Comparison of ENCODE assay signal across 21 mouse cellular contexts in the genomic region with DNA sequence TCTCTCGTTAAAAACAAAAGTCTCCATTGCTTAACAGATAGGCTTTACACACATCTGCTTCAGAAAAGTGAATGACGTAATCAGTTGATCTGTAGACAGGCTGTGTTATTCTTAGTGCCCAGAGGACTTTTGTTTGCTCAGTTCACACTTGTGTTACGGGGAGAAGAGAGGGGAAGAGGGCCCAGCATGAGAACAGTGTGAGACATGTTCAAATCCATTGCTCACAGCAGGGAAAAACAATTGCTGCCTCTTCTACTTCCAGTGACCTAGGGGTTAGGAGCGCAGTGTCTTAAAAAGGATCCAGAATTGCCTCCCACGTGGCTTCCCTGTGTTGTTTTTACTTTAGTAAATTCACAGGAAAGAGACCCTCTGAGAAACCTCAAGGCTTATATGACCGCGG.
DNase-seq lines count a peak whose midpoint lies in the region; ATAC-seq and TF ChIP-seq lines count a peak whose summit lies in the region.
"Had no signal": no experiment of that assay in that cellular context is flagged by ENCODE, and none has a peak within 500 bp of the region (broad histone marks: within the 10 kb centered on the region; RNA-seq: fewer than 3 reads in every experiment).

No protein-coding gene starts in this region.

- WGBS in lung, postnatal 0 days, result 42% methylated on average over 7 of the region's 7 CpGs
- 28% methylated on average over 7 of the region's 7 CpGs for WGBS in embryonic facial prominence, embryonic 14.5 days

- no peaks in the 10 kb centered on the region for H3K27me3 ChIP-seq in lung, postnatal 0 days (replicated peaks; ENCODE audit: insufficient read depth, low read length)
- no peaks in the 10 kb centered on the region for H3K27me3 ChIP-seq in embryonic facial prominence, embryonic 14.5 days (replicated peaks; ENCODE audit: control insufficient read depth, insufficient read depth, low read length)
- H3K27me3 ChIP-seq: embryonic facial prominence, embryonic 12.5 days; limb, embryonic 15.5 days; liver, embryonic 15.5 days had no signal

- no peak overlapping the region for H3K27ac ChIP-seq in lung, postnatal 0 days (ENCODE audit: low read length)
- no peak overlapping the region for H3K27ac ChIP-seq in embryonic facial prominence, embryonic 14.5 days (replicated peaks; ENCODE audit: low read depth, low read length)
- H3K27ac ChIP-seq: embryonic facial prominence, embryonic 12.5 days; heart, adult 2 months; limb, embryonic 15.5 days; liver, embryonic 15.5 days had no signal

- H3K9ac ChIP-seq in lung, postnatal 0 days (replicated peaks; ENCODE audit: low read depth), result no peak overlapping the region
- no peak overlapping the region for H3K9ac ChIP-seq in embryonic facial prominence, embryonic 14.5 days (ENCODE audit: low read depth, low read length)
- H3K9ac ChIP-seq: embryonic facial prominence, embryonic 12.5 days; limb, embryonic 15.5 days; liver, embryonic 15.5 days had no signal

- H3K4me1 ChIP-seq in lung, postnatal 0 days (ENCODE audit: insufficient read depth, low read depth, low read length), result no peaks in the 10 kb centered on the region
- peaks cover 3% of the 10 kb centered on the region; the same call in 1 of the 2 replicates for H3K4me1 ChIP-seq in embryonic facial prominence, embryonic 14.5 days (ENCODE audit: control insufficient read depth, insufficient read depth, low read length)
- H3K4me1 ChIP-seq: embryonic facial prominence, embryonic 12.5 days; limb, embryonic 15.5 days; liver, embryonic 15.5 days had no signal

- H3K4me2 ChIP-seq in lung, postnatal 0 days (replicated peaks; ENCODE audit: low read depth, low read length), result no peak overlapping the region
- H3K4me2 ChIP-seq in embryonic facial prominence, embryonic 14.5 days (ENCODE audit: low read depth, low read length), result no peak overlapping the region
- H3K4me2 ChIP-seq: embryonic facial prominence, embryonic 12.5 days; limb, embryonic 15.5 days; liver, embryonic 15.5 days had no signal

- no peaks in the 10 kb centered on the region for H3K9me3 ChIP-seq in lung, postnatal 0 days (ENCODE audit: low read length)
- H3K9me3 ChIP-seq in embryonic facial prominence, embryonic 14.5 days (ENCODE audit: control insufficient read depth, low read length), result no peaks in the 10 kb centered on the region
- H3K9me3 ChIP-seq: embryonic facial prominence, embryonic 12.5 days; limb, embryonic 15.5 days; liver, embryonic 15.5 days had no signal

- TF ChIP-seq EP300 in lung, postnatal 0 days (IDR thresholded peaks at IDR 0.05), result no peak

- H3K36me3 ChIP-seq in lung, postnatal 0 days (ENCODE audit: insufficient read depth, low read length), result no peaks in the 10 kb centered on the region
- no peaks in the 10 kb centered on the region for H3K36me3 ChIP-seq in embryonic facial prominence, embryonic 14.5 days (ENCODE audit: control insufficient read depth, insufficient read depth, low read length)
- H3K36me3 ChIP-seq: embryonic facial prominence, embryonic 12.5 days; limb, embryonic 15.5 days; liver, embryonic 15.5 days had no signal

- DNase-seq in lung, postnatal 0 days (ENCODE audit: low spot score), result peak; percentile 16
- no peak for DNase-seq in lung, adult 18-20 months
- DNase-seq in R1 (ENCODE audit: low read depth, low spot score), result peak; percentile 9
- peak; percentile 54 for DNase-seq in brain, embryonic 14.5 days (ENCODE audit: low read depth)
- peak; percentile 24 for DNase-seq in embryonic facial prominence, embryonic 14.5 days (ENCODE audit: low spot score)
- no peak for DNase-seq in left cerebral cortex, adult 8-10 months (ENCODE audit: low spot score in 2 of 2)
- DNase-seq in urinary bladder, postnatal 10 days (ENCODE audit: low spot score), result no peak
- DNase-seq: adrenal gland, postnatal 14 days; cerebellum, adult 11 months; cerebellum, postnatal 14 days; gastrocnemius, postnatal 25 days; heart, adult 2 months; heart, postnatal 36 days; kidney, adult 2 months; kidney, postnatal 25 days; lung, postnatal 14 days; right cerebral cortex, adult 18-20 months; thymus, postnatal 25 days had no signal

- ATAC-seq in lung, postnatal 0 days, result no peak
- ATAC-seq in embryonic facial prominence, embryonic 14.5 days (ENCODE audit: low read depth), result no peak

- no peak for TF ChIP-seq POLR2A in brain, embryonic 14.5 days (IDR thresholded peaks at IDR 0.05; ENCODE audit: borderline replicate concordance, extremely low read depth, insufficient read depth, insufficient read length, poor library complexity, severe bottlenecking)

- no peak for TF ChIP-seq CTCF in lung, postnatal 0 days (IDR thresholded peaks at IDR 0.05)
- no peak for TF ChIP-seq CTCF in brain, embryonic 14.5 days (IDR thresholded peaks at IDR 0.05; ENCODE audit: borderline replicate concordance, extremely low read depth, insufficient read depth, insufficient read length)

- no peak overlapping the region for H3K4me3 ChIP-seq in lung, postnatal 0 days (ENCODE audit: low read depth, low read length)
- no peak overlapping the region for H3K4me3 ChIP-seq in embryonic facial prominence, embryonic 14.5 days (ENCODE audit: low read depth, low read length)
- H3K4me3 ChIP-seq: embryonic facial prominence, embryonic 12.5 days; heart, adult 2 months; limb, embryonic 15.5 days; liver, embryonic 15.5 days had no signal

Comparison
In these comparisons a context has a peak if more than half of its experiments do, and no peak if none do; other contexts are left out.
1. DNase-seq: peak in lung, postnatal 0 days (single experiment), R1 (single experiment), brain, embryonic 14.5 days (single experiment) and embryonic facial prominence, embryonic 14.5 days (single experiment); none in lung, adult 18-20 months (0 of 2), left cerebral cortex, adult 8-10 months (0 of 2) and urinary bladder, postnatal 10 days (single experiment).